Mouse (Mus musculus): ENCODE results near the gene Lpp. TPM values are rescaled to one million over a fixed set of nuclear protein-coding genes. Genes with fewer than 3 reads are reported as not detected.

Gene Lpp
- polyA plus RNA-seq, 1 experiment: 256 TPM

- peak overlapping the region; percentile 94 for H3K27ac ChIP-seq (ENCODE audit: insufficient read depth, low read length)
- TF ChIP-seq CTCF (IDR thresholded peaks at IDR 0.05; ENCODE audit: borderline replicate concordance, insufficient read depth, low read length) (no peak), POLR2A (IDR thresholded peaks at IDR 0.05; ENCODE audit: low read depth, low read length) (0 out of 2 replicates have a peak, but pooled peaks have one; percentile 7)
- H3K4me3 ChIP-seq (ENCODE audit: insufficient read depth, low read length): no peak overlapping the region
- H3K4me1 ChIP-seq (ENCODE audit: control insufficient read depth, insufficient read depth, low read length): peaks cover 24% of the 10 kb centered on the region
Measured at GRCm38 (mm10) chr16:24418022-24418421, 24.7 kb downstream of the Lpp start.

GRCm38 (mm10) chr16:24420603-24421120 is 27.4 kb downstream of the Lpp start:
- Histone ChIP-seq H3K4me3 (ENCODE audit: insufficient read depth, low read length) (no peak overlapping the region), H3K4me1 (ENCODE audit: control insufficient read depth, insufficient read depth, low read length) (peaks cover 36% of the 10 kb centered on the region), H3K27ac (ENCODE audit: insufficient read depth, low read length) (no peak overlapping the region)
- TF ChIP-seq CTCF (IDR thresholded peaks at IDR 0.05; ENCODE audit: borderline replicate concordance, insufficient read depth, low read length) (no peak), POLR2A (IDR thresholded peaks at IDR 0.05; ENCODE audit: low read depth, low read length) (no peak)

GRCm38 (mm10) chr16:24421687-24422418 is 28.5 kb downstream of the Lpp start:
- Histone ChIP-seq H3K4me1 (ENCODE audit: control insufficient read depth, insufficient read depth, low read length) (peaks cover 39% of the 10 kb centered on the region), H3K27ac (ENCODE audit: insufficient read depth, low read length) (no peak overlapping the region), H3K4me3 (ENCODE audit: insufficient read depth, low read length) (no peak overlapping the region)
- no peak for TF ChIP-seq POLR2A (IDR thresholded peaks at IDR 0.05; ENCODE audit: low read depth, low read length)
- no peak for TF ChIP-seq CTCF (IDR thresholded peaks at IDR 0.05; ENCODE audit: borderline replicate concordance, insufficient read depth, low read length)

GRCm38 (mm10) chr16:24423196-24423595 is 29.9 kb downstream of the Lpp start:
- TF ChIP-seq POLR2A (IDR thresholded peaks at IDR 0.05; ENCODE audit: low read depth, low read length) (no peak), CTCF (IDR thresholded peaks at IDR 0.05; ENCODE audit: borderline replicate concordance, insufficient read depth, low read length) (no peak)

GRCm38 (mm10) chr16:24423751-24424150 is 30.4 kb downstream of the Lpp start:
- TF ChIP-seq CTCF (IDR thresholded peaks at IDR 0.05; ENCODE audit: borderline replicate concordance, insufficient read depth, low read length) (no peak), POLR2A (IDR thresholded peaks at IDR 0.05; ENCODE audit: low read depth, low read length) (no peak)
- Histone ChIP-seq H3K27ac (ENCODE audit: insufficient read depth, low read length) (0 out of 2 replicates have a peak overlapping the region, but pooled peaks have one; percentile 81), H3K4me1 (ENCODE audit: control insufficient read depth, insufficient read depth, low read length) (peaks cover 34% of the 10 kb centered on the region), H3K4me3 (ENCODE audit: insufficient read depth, low read length) (no peak overlapping the region)

More at GRCm38 (mm10) chr16:24423196-24423595, 29.9 kb downstream of the Lpp start:
- H3K4me3 ChIP-seq (ENCODE audit: insufficient read depth, low read length): no peak overlapping the region
- H3K27ac ChIP-seq (ENCODE audit: insufficient read depth, low read length): no peak overlapping the region
- H3K4me1 ChIP-seq (ENCODE audit: control insufficient read depth, insufficient read depth, low read length): peaks cover 33% of the 10 kb centered on the region

- no peak overlapping the region for H3K4me3 ChIP-seq (ENCODE audit: insufficient read depth, low read length)
- H3K4me1 ChIP-seq (ENCODE audit: control insufficient read depth, insufficient read depth, low read length): peaks cover 36% of the 10 kb centered on the region
- H3K27ac ChIP-seq (ENCODE audit: insufficient read depth, low read length): peak overlapping the region; percentile 81
- TF ChIP-seq CTCF (IDR thresholded peaks at IDR 0.05; ENCODE audit: borderline replicate concordance, insufficient read depth, low read length) (no peak), POLR2A (IDR thresholded peaks at IDR 0.05; ENCODE audit: low read depth, low read length) (no peak)
Measured at GRCm38 (mm10) chr16:24424356-24424977, 31.2 kb downstream of the Lpp start.

- Histone ChIP-seq H3K4me1 (ENCODE audit: control insufficient read depth, insufficient read depth, low read length) (peaks cover 42% of the 10 kb centered on the region), H3K4me3 (ENCODE audit: insufficient read depth, low read length) (no peak overlapping the region), H3K27ac (ENCODE audit: insufficient read depth, low read length) (peak overlapping the region; percentile 23; the same call in 1 of the 2 replicates)
- TF ChIP-seq POLR2A (IDR thresholded peaks at IDR 0.05; ENCODE audit: low read depth, low read length) (no peak), CTCF (IDR thresholded peaks at IDR 0.05; ENCODE audit: borderline replicate concordance, insufficient read depth, low read length) (no peak)
Measured at GRCm38 (mm10) chr16:24425816-24426215, 32.5 kb downstream of the Lpp start.

- TF ChIP-seq CTCF (IDR thresholded peaks at IDR 0.05; ENCODE audit: borderline replicate concordance, insufficient read depth, low read length): no peak
- no peak for TF ChIP-seq POLR2A (IDR thresholded peaks at IDR 0.05; ENCODE audit: low read depth, low read length)
- Histone ChIP-seq H3K27ac (ENCODE audit: insufficient read depth, low read length) (peak overlapping the region; percentile 99), H3K4me3 (ENCODE audit: insufficient read depth, low read length) (no peak overlapping the region), H3K4me1 (ENCODE audit: control insufficient read depth, insufficient read depth, low read length) (peaks cover 46% of the 10 kb centered on the region)
Measured at GRCm38 (mm10) chr16:24427606-24428005, 34.3 kb downstream of the Lpp start.

GRCm38 (mm10) chr16:24428055-24428454 is 34.7 kb downstream of the Lpp start:
- TF ChIP-seq POLR2A (IDR thresholded peaks at IDR 0.05; ENCODE audit: low read depth, low read length) (no peak), CTCF (IDR thresholded peaks at IDR 0.05; ENCODE audit: borderline replicate concordance, insufficient read depth, low read length) (no peak)

GRCm38 (mm10) chr16:24428742-24429141 is 35.4 kb downstream of the Lpp start:
- H3K4me1 ChIP-seq (ENCODE audit: control insufficient read depth, insufficient read depth, low read length): peaks cover 48% of the 10 kb centered on the region

More at GRCm38 (mm10) chr16:24428055-24428454, 34.7 kb downstream of the Lpp start:
- Histone ChIP-seq H3K4me1 (ENCODE audit: control insufficient read depth, insufficient read depth, low read length) (peaks cover 46% of the 10 kb centered on the region), H3K27ac (ENCODE audit: insufficient read depth, low read length) (peak overlapping the region; percentile 99), H3K4me3 (ENCODE audit: insufficient read depth, low read length) (no peak overlapping the region)

More at GRCm38 (mm10) chr16:24428742-24429141, 35.4 kb downstream of the Lpp start:
- Histone ChIP-seq H3K4me3 (ENCODE audit: insufficient read depth, low read length) (no peak overlapping the region), H3K27ac (ENCODE audit: insufficient read depth, low read length) (peak overlapping the region; percentile 85)
- TF ChIP-seq CTCF (IDR thresholded peaks at IDR 0.05; ENCODE audit: borderline replicate concordance, insufficient read depth, low read length): no peak
- no peak for TF ChIP-seq POLR2A (IDR thresholded peaks at IDR 0.05; ENCODE audit: low read depth, low read length)
